28 mouse cellular contexts compared by ENCODE assay signal in the genomic region with DNA sequence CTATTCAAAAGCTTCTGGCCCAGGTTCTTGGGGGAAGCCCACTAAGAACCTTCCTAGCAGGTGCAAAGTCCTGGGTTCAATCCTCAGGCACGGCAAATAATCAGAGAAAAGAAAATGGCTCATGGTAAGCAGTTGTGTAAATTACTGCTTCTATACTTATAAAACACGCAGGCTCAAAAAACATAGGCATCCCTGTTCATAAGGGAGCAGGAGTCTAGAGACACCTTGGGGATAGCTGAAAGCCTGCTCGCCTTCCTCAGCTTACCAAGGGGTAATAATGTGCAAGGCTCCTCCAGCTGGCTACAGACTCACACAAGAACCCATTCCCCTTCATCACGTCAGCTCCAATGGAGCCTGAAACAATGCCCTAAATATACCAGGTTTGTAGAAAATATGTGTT.
"Had no signal": no experiment of that assay in that cellular context is flagged by ENCODE, and none has a peak within 500 bp of the region (broad histone marks: within the 10 kb centered on the region; RNA-seq: fewer than 3 reads in every experiment).

No protein-coding gene starts in this region.

- H3K4me2 ChIP-seq: embryonic facial prominence, embryonic 12.5 days; embryonic facial prominence, embryonic 13.5 days; embryonic facial prominence, embryonic 15.5 days; forebrain, embryonic 12.5 days; forebrain, embryonic 13.5 days; forebrain, embryonic 15.5 days had no signal

- ATAC-seq: forebrain, embryonic 13.5 days; forebrain, embryonic 14.5 days; forebrain, embryonic 15.5 days; forebrain, embryonic 16.5 days; forebrain, postnatal 0 days had no signal

- H3K27ac ChIP-seq: embryonic facial prominence, embryonic 10.5 days; embryonic facial prominence, embryonic 12.5 days; embryonic facial prominence, embryonic 13.5 days; embryonic facial prominence, embryonic 15.5 days; forebrain, embryonic 10.5 days; forebrain, embryonic 12.5 days; forebrain, embryonic 13.5 days; forebrain, embryonic 15.5 days; heart, adult 2 months had no signal

- DNase-seq: cerebellum, adult 2 months; cerebellum, adult 8-10 months; cerebellum, adult 9-10 months; cerebellum, adult 9-11 months; cerebellum, postnatal 10 days; cerebellum, postnatal 14 days; cerebellum, postnatal 25 days; cerebellum, postnatal 36 days; embryo, embryonic 11 days; forebrain, postnatal 0 days; gastrocnemius, adult 2 months; gastrocnemius, postnatal 10 days; gastrocnemius, postnatal 14 days; gastrocnemius, postnatal 25 days; gastrocnemius, postnatal 36 days; heart, adult 18-20 months; heart, adult 2 months had no signal

- H3K27me3 ChIP-seq: embryonic facial prominence, embryonic 12.5 days; embryonic facial prominence, embryonic 13.5 days; embryonic facial prominence, embryonic 15.5 days; forebrain, embryonic 12.5 days; forebrain, embryonic 13.5 days; forebrain, embryonic 15.5 days had no signal

- H3K36me3 ChIP-seq: embryonic facial prominence, embryonic 10.5 days; embryonic facial prominence, embryonic 12.5 days; embryonic facial prominence, embryonic 13.5 days; embryonic facial prominence, embryonic 15.5 days; forebrain, embryonic 10.5 days; forebrain, embryonic 12.5 days; forebrain, embryonic 15.5 days had no signal

- H3K9ac ChIP-seq: embryonic facial prominence, embryonic 12.5 days; embryonic facial prominence, embryonic 13.5 days; embryonic facial prominence, embryonic 15.5 days; forebrain, embryonic 12.5 days; forebrain, embryonic 13.5 days; forebrain, embryonic 15.5 days; forebrain, postnatal 0 days had no signal

- H3K9me3 ChIP-seq: embryonic facial prominence, embryonic 10.5 days; embryonic facial prominence, embryonic 12.5 days; embryonic facial prominence, embryonic 13.5 days; embryonic facial prominence, embryonic 15.5 days; forebrain, embryonic 10.5 days; forebrain, embryonic 12.5 days; forebrain, embryonic 13.5 days; forebrain, embryonic 15.5 days had no signal

- H3K4me3 ChIP-seq: embryonic facial prominence, embryonic 10.5 days; embryonic facial prominence, embryonic 12.5 days; embryonic facial prominence, embryonic 13.5 days; embryonic facial prominence, embryonic 15.5 days; erythroblast, embryonic 14.5 days; forebrain, embryonic 10.5 days; forebrain, embryonic 12.5 days; forebrain, embryonic 13.5 days; forebrain, embryonic 15.5 days; gastrocnemius, adult 2 months; heart, adult 2 months had no signal

- H3K4me1 ChIP-seq: embryonic facial prominence, embryonic 12.5 days; embryonic facial prominence, embryonic 13.5 days; embryonic facial prominence, embryonic 15.5 days had no signal
